Mouse (Mus musculus) bone marrow, adult 2 months (tissue): ENCODE measurements around the gene Dnase2b.

Experiments used
- CTCF ChIP-seq: fragments of 200-500 bp; IDR thresholded peaks from 2 replicates; pipeline ENCODE4 v1.5.1; 2011; ENCODE audit warnings: low read length, control low read depth; ENCODE audit not compliant: control insufficient read depth, insufficient read depth
- POLR2A ChIP-seq: fragments of 200-500 bp; IDR thresholded peaks from 2 replicates; pipeline ENCODE4 v1.6.1; 2011; ENCODE audit warnings: low read depth, mild to moderate bottlenecking, control low read depth, low read length, borderline replicate concordance; ENCODE audit not compliant: control insufficient read depth

GRCm38 (mm10) chr3:146657433-146657832 lies 42.0 kb upstream of the Dnase2b start:
- no peak for TF ChIP-seq CTCF
- TF ChIP-seq POLR2A, result no peak
